8 mouse cellular contexts compared by ENCODE assay signal in the genomic region with DNA sequence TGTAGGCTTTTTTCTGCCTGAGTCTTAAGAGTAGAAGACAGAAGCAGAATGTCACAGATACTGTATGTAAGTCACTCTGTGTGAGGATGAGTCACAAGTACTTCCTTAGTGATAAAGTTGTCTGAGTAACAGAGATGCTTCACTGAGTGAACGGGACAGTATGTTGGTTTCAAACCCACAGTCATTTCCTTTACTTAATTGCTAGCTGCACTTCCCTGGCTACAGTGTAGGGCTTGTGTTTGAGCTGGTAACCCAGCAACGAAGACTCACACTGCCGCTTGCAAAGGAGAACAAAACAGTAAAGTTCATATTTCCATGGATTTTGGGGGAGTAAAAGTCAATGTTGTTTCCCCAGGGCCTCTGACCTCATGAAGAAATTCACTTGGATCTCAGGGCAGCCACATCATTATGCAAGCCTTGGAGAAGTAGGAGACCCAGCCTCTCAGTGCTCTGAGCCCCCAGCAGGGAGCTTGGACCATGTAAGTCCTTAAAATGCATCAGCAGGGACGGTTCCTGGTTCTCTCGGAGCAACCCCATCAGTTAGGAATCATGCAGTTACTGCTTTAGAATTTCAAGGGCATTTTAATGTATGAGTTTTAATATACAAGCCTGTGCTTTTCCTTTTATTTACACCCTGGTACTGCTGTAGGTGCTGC. TPM values are rescaled to one million over a fixed set of nuclear protein-coding genes. Genes with fewer than 3 reads are reported as not detected.
DNase-seq lines count a peak whose midpoint lies in the region; ATAC-seq and TF ChIP-seq lines count a peak whose summit lies in the region.

No protein-coding gene starts in this region.

- no peaks in the 10 kb centered on the region for H3K9me3 ChIP-seq in lung, postnatal 0 days (ENCODE audit: low read length)
- H3K9me3 ChIP-seq in hindbrain, embryonic 16.5 days (ENCODE audit: control insufficient read depth, low read length), result no peaks in the 10 kb centered on the region

- no peak overlapping the region for H3K9ac ChIP-seq in lung, postnatal 0 days (replicated peaks; ENCODE audit: low read depth)
- H3K9ac ChIP-seq in hindbrain, embryonic 16.5 days (ENCODE audit: low read depth, low read length), result no peak overlapping the region

- 42% methylated on average over 5 of the region's 5 CpGs for WGBS in lung, postnatal 0 days
- 42% methylated on average over 5 of the region's 5 CpGs for WGBS in hindbrain, embryonic 16.5 days

- no peaks in the 10 kb centered on the region for H3K36me3 ChIP-seq in C2C12 (ENCODE audit: control insufficient read depth, insufficient read depth)
- no peaks in the 10 kb centered on the region for H3K36me3 ChIP-seq in lung, postnatal 0 days (ENCODE audit: insufficient read depth, low read length)
- H3K36me3 ChIP-seq in hindbrain, embryonic 16.5 days (ENCODE audit: control insufficient read depth, insufficient read depth, low read length), result no peaks in the 10 kb centered on the region

- H3K4me1 ChIP-seq in lung, postnatal 0 days (ENCODE audit: insufficient read depth, low read depth, low read length), result no peaks in the 10 kb centered on the region; the same call in 1 of the 2 replicates
- H3K4me1 ChIP-seq in hindbrain, embryonic 16.5 days (ENCODE audit: control insufficient read depth, insufficient read depth, low read depth, low read length), result no peaks in the 10 kb centered on the region

- peak; percentile 64 for DNase-seq in gastrocnemius, adult 18-20 months (ENCODE audit: low spot score)
- DNase-seq in gastrocnemius, postnatal 10 days, result no peak
- peak; percentile 40 for DNase-seq in gastrocnemius, postnatal 25 days
- peak; percentile 75 for DNase-seq in lung, postnatal 0 days (ENCODE audit: low spot score)
- no peak for DNase-seq in cerebellum, adult 9-10 months
- DNase-seq in layer of hippocampus, adult 11-12 months (ENCODE audit: low spot score), result no peak

- H3K27ac ChIP-seq in lung, postnatal 0 days (ENCODE audit: low read length), result no peak overlapping the region
- H3K27ac ChIP-seq in hindbrain, embryonic 16.5 days (ENCODE audit: low read depth, low read length), result no peak overlapping the region

- H3K4me3 ChIP-seq in C2C12 (ENCODE audit: insufficient read depth, poor library complexity, severe bottlenecking), result no peak overlapping the region
- no peak overlapping the region for H3K4me3 ChIP-seq in lung, postnatal 0 days (ENCODE audit: low read depth, low read length)
- H3K4me3 ChIP-seq in hindbrain, embryonic 16.5 days (ENCODE audit: low read length), result no peak overlapping the region

- peak; percentile 92 for ATAC-seq in lung, postnatal 0 days
- ATAC-seq in hindbrain, embryonic 16.5 days, result no peak

- peaks cover 6% of the 10 kb centered on the region for H3K79me2 ChIP-seq in C2C12 (ENCODE audit: control insufficient read depth, insufficient read depth)

- TF ChIP-seq CTCF in C2C12 (IDR thresholded peaks at IDR 0.05; ENCODE audit: control insufficient read depth, insufficient read depth, insufficient read length), result no peak
- TF ChIP-seq CTCF in lung, postnatal 0 days (IDR thresholded peaks at IDR 0.05), result no peak

- H3K4me2 ChIP-seq in lung, postnatal 0 days (replicated peaks; ENCODE audit: low read depth, low read length), result no peak overlapping the region
- no peak overlapping the region for H3K4me2 ChIP-seq in hindbrain, embryonic 16.5 days (ENCODE audit: low read length)

- no peaks in the 10 kb centered on the region for H3K79me3 ChIP-seq in C2C12 (ENCODE audit: low read depth)

- no peaks in the 10 kb centered on the region for H3K27me3 ChIP-seq in C2C12 (ENCODE audit: control insufficient read depth, insufficient read depth, insufficient read length)
- no peaks in the 10 kb centered on the region for H3K27me3 ChIP-seq in lung, postnatal 0 days (replicated peaks; ENCODE audit: insufficient read depth, low read length)
- H3K27me3 ChIP-seq in hindbrain, embryonic 16.5 days (replicated peaks; ENCODE audit: control insufficient read depth, insufficient read depth, low read length), result no peaks in the 10 kb centered on the region

- peak; percentile 65 for TF ChIP-seq EP300 in lung, postnatal 0 days (IDR thresholded peaks at IDR 0.05)

- H3ac ChIP-seq in C2C12 (ENCODE audit: control insufficient read depth, insufficient read length, low read depth), result peak overlapping the region; percentile 34

TF ChIP-seq in C2C12, 6 proteins besides CTCF, POLR2A, EP300 and RAD21:
- TF ChIP-seq CEBPB (IDR thresholded peaks at IDR 0.05; ENCODE audit: low read depth) (peak; percentile 39), MAX (IDR thresholded peaks at IDR 0.05) (no peak), MYOD1 (IDR thresholded peaks at IDR 0.05; ENCODE audit: control insufficient read depth, insufficient read length, low read depth) (peak; percentile 23), FOSL1 (IDR thresholded peaks at IDR 0.05; ENCODE audit: insufficient read depth, low read length, poor library complexity, severe bottlenecking) (peak; percentile 72)

RNA-seq across cellular contexts. Expression of a gene that starts 14.3 kb away (rescaled TPM):
- 1 to 10 TPM; 4.6 to 4.8 TPM for total RNA-seq in gastrocnemius, adult 18-20 months (2021)
- 1 to 10 TPM; 4.2 to 7.6 TPM for total RNA-seq in gastrocnemius, postnatal 10 days (2021)
- polyA plus RNA-seq in C2C12 (2012; fragmentation: generic; extraction: Trizol), result 3.5 TPM
- 1 to 10 TPM; 3.8 to 4.6 TPM for total RNA-seq in gastrocnemius, postnatal 25 days (2021)
- polyA plus RNA-seq in lung, postnatal 0 days (2015; fragmentation: Nextera tagmentation; extraction: Ambion mirVana), result 9.8 and 10.1 TPM in 2 replicates
- polyA plus RNA-seq in hindbrain, embryonic 16.5 days (2015; fragmentation: Nextera tagmentation; extraction: Ambion mirVana), result 6.7 and 8.6 TPM in 2 replicates

RNA-seq across cellular contexts. Expression of a gene that starts 15.0 kb away (rescaled TPM):
- 100 to 1,000 TPM; 101 to 171 TPM for total RNA-seq in gastrocnemius, adult 18-20 months (2021)
- total RNA-seq in gastrocnemius, postnatal 10 days (2021), result 100 to 1,000 TPM; 573 to 685 TPM
- 6,934 TPM for polyA plus RNA-seq in C2C12 (2012; fragmentation: generic; extraction: Trizol)
- total RNA-seq in gastrocnemius, postnatal 25 days (2021), result 100 to 1,000 TPM; 144 to 281 TPM
- 1,068 and 1,145 TPM in 2 replicates for polyA plus RNA-seq in lung, postnatal 0 days (2015; fragmentation: Nextera tagmentation; extraction: Ambion mirVana)
- polyA plus RNA-seq in hindbrain, embryonic 16.5 days (2015; fragmentation: Nextera tagmentation; extraction: Ambion mirVana), result 374 and 458 TPM in 2 replicates

Comparison
In these comparisons a context has a peak if more than half of its experiments do, and no peak if none do; other contexts are left out.
1. DNase-seq: peak in gastrocnemius, adult 18-20 months (single experiment), gastrocnemius, postnatal 25 days (single experiment) and lung, postnatal 0 days (single experiment); none in gastrocnemius, postnatal 10 days (single experiment), cerebellum, adult 9-10 months (single experiment) and layer of hippocampus, adult 11-12 months (single experiment).